Mouse (Mus musculus) liver, postnatal 0 days (tissue): ENCODE results near the gene Ndufs7.

Experiments
- CTCF ChIP-seq: sonication (generic); IDR thresholded peaks from 2 replicates; pipeline ENCODE4 v1.5.1; 2016; ENCODE audit warnings: antibody characterized with exemption, low read depth
- EP300 ChIP-seq: IDR thresholded peaks from 2 replicates; pipeline ENCODE4 v1.6.1; 2016; ENCODE audit warnings: antibody characterized with exemption, low read depth, mild to moderate bottlenecking

DNA sequence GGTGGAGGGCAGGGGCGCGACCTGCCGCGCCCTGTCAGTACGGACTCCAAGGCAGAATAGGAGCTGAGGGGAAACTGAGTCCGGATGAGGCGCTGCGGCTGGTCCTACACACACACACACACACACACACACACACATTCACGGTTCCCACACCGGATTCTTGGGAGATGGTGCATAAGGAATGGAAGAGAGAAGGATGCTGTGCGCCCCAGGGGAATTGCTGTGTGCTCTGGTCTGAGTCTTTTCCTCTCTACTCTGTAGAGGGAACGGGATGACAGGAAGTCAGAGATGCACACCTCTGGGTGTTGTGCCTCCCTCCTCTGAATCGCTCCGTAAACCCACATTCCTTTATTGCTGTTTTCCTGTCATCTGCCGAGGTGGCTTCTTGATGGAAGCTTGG, 50.4 kb downstream of the Ndufs7 start:
- no peak for TF ChIP-seq CTCF
- TF ChIP-seq EP300: no peak
